Mouse (Mus musculus) thymus, adult 2 months (tissue): ENCODE measurements around the gene 4933402E13Rik. TPM values are rescaled to one million over a fixed set of nuclear protein-coding genes. Genes with fewer than 3 reads are reported as not detected.

Source experiments
- DNase-seq: peaks from one replicate; pipeline ENCODE4 v3.0.0; 2021
- H3K27ac ChIP-seq: fragments of 200-500 bp; 2 replicates; pipeline ENCODE4 v1.5.1; 2012; ENCODE audit warnings: low read length, control low read depth; ENCODE audit not compliant: control insufficient read depth, insufficient read depth
- H3K27me3 ChIP-seq: fragments of 200-500 bp; 2 replicates; pipeline ENCODE4 v1.6.1; 2012; ENCODE audit warnings: mild to moderate bottlenecking, low read length, moderate library complexity, mixed read lengths; ENCODE audit not compliant: control insufficient read depth, insufficient read depth
- H3K36me3 ChIP-seq: fragments of 200-500 bp; 2 replicates; pipeline ENCODE4 v1.6.1; 2012; ENCODE audit warnings: mild to moderate bottlenecking, low read length, moderate library complexity; ENCODE audit not compliant: control insufficient read depth, insufficient read depth
- H3K4me1 ChIP-seq: fragments of 200-500 bp; replicated peaks from 2 replicates; pipeline ENCODE4 v1.6.1; 2012; ENCODE audit warnings: low read length; ENCODE audit not compliant: control insufficient read depth, insufficient read depth
- H3K4me3 ChIP-seq: fragments of 200-500 bp; 2 replicates; pipeline ENCODE4 v1.5.1; 2012; ENCODE audit warnings: mild to moderate bottlenecking, low read length, control low read depth, moderate library complexity; ENCODE audit not compliant: control insufficient read depth, insufficient read depth
- CTCF ChIP-seq: fragments of 200-500 bp; IDR thresholded peaks from 2 replicates; pipeline ENCODE4 v1.5.1; 2012; ENCODE audit warnings: mild to moderate bottlenecking, control low read depth, low read length, moderate library complexity, borderline replicate concordance; ENCODE audit not compliant: control insufficient read depth, poor library complexity, insufficient read depth; ENCODE audit errors: extremely low read depth
- POLR2A ChIP-seq: fragments of 200-500 bp; IDR thresholded peaks from 2 replicates; pipeline ENCODE4 v1.6.1; 2012; ENCODE audit warnings: mild to moderate bottlenecking, low read length, control low read depth, moderate library complexity; ENCODE audit not compliant: control insufficient read depth, poor library complexity, insufficient read depth; ENCODE audit errors: extremely low read depth
- WGBS: fragments of 180-500 bp; shearing (Covaris S2); methylation state at CpG from one replicate; pipeline ENCODE4 v1.1.7; 2018; 5-methylcytosine and 5-hydroxymethylcytosine counted together
- polyA plus RNA-seq: library from polyadenylated mRNA; depleted of rRNA; stranded (reverse); fragments of >200 nt; gene quantifications from 2 replicates; pipeline ENCODE4 v1.2.3, GENCODE M21; 2012; rRNA removed

The 4933402E13Rik gene
- polyA plus RNA-seq: not detected in 2 replicates

DNA sequence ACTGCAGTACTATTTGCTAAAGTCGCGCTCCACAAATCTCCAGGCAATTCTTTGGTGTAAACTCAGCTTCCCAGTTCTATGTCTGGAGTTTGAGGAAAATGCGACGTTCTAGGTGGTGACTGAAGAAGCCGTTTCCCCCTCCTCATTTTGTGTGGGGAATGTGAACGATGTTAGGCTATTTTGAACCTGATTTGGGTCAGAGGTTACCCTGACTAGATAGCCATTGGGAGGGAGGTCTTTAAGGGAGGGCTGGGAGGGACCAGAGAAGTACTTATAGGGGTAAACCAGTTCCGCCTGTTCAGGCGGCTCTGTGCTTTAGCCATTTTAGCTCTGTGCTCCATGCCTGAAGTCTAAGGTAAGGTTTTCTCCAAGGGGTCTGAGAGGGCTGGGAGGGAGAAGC, at the start of gene 4933402E13Rik:
4933402E13Rik (plus strand) TSS at position 301 of the 400 bp plus-strand sequence.
- H3K27ac ChIP-seq: no peak within 1 kb of the TSS
- no peak for TF ChIP-seq CTCF
- TF ChIP-seq POLR2A: no peak
- 85% methylated on average over 8 of the region's 8 CpGs for WGBS
- no peak within 1 kb of the TSS for H3K4me3 ChIP-seq
- no peaks in the 10 kb centered on the region for H3K4me1 ChIP-seq
- DNase-seq: no peak
- no peaks in the 10 kb centered on the region for H3K27me3 ChIP-seq
- H3K36me3 ChIP-seq: no peaks in the 10 kb centered on the region

Other genes starting within 250 kb of the 4933402E13Rik start
- not detected in 2 replicates for gene 4931400O07Rik, start 184.5 kb downstream of the 4933402E13Rik start, polyA plus RNA-seq